Mouse (Mus musculus): ENCODE data around the gene Ano8.

DNA sequence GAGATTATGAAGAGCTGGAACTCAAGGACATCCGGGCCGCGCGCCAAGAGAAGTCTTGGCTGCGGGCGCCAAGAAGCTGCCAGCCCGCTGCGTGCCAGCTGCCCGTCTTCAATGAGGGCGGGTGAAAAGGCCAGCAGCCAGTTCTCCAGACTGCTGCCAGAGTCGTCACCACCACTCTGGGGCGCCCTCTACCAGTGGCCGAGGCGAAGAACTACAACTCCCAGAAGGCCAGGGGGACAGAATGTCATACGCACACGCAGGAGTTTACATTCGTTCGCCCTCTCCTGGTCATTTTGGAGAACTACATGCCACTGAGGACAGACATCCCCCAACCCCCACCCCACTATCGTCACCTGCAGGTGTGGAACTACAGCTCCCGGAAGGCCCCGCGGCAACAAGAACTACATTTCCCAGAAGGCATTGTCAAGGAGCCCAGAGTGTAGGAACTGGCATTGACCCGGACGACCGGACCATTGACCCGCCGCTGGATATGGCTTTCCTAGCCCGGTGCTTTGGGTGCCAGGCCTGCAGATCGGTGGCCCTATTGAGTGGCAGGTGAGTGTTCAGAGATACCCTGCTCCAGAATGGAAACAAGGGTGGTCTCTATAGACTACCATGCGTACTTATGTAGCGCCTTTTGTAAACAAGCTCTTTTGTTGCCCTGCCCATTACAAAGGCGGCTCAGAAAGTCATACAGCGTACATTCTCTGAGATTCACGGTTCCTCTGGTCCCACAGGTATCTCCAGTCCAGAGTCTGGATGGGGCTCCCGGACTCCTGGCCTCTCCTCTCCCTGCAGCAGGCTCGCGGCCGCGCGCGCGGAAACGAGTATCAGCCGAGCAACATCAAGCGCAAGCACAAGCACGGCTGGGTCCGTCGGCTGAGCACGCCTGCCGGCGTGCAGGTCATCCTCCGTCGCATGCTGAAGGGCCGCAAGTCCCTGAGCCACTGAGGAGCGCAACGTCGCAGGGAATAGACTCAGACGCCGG lies 21.0 kb downstream of the Ano8 start, which contains the start of gene Mrpl34:
- TF ChIP-seq POLR2A (IDR thresholded peaks at IDR 0.05; ENCODE audit: borderline replicate concordance, extremely low read depth, insufficient read depth, insufficient read length, poor library complexity, severe bottlenecking): peak; percentile 24; the same call in 1 of the 2 replicates
- peak; percentile 90 for TF ChIP-seq CTCF (IDR thresholded peaks at IDR 0.05; ENCODE audit: borderline replicate concordance, extremely low read depth, insufficient read depth, insufficient read length)

Measured in brain, embryonic 14.5 days (tissue).